9 mouse cellular contexts compared by ENCODE assay signal in the genomic region with DNA sequence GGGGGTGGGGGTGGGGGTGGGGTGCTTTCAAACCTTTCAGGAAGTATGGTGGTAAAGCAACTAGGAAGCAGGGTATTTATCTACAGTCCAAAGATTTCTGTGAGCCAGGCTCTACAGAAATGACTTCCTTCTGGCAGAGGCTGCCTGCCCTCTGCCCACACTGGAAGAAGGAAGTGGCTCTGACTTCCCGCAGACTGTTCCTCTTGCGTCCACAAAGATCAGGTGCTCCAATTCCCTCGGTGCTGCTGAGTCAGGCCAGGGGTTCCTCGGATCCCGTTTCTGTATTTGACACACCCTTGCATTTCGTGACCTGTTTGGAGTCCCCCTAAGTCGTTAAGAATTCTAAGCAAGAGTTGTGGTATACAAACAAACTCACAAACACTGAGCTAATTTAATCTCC. TPM values are rescaled to one million over a fixed set of nuclear protein-coding genes. Genes with fewer than 3 reads are reported as not detected.
DNase-seq lines count a peak whose midpoint lies in the region; ATAC-seq and TF ChIP-seq lines count a peak whose summit lies in the region.
"Had no signal": no experiment of that assay in that cellular context is flagged by ENCODE, and none has a peak within 500 bp of the region (broad histone marks: within the 10 kb centered on the region; RNA-seq: fewer than 3 reads in every experiment).

No protein-coding gene starts in this region.

- TF ChIP-seq POLR2A in cerebellum, adult 2 months (IDR thresholded peaks at IDR 0.05; ENCODE audit: borderline replicate concordance, insufficient read depth, low read length), result no peak

- peak overlapping the region; percentile 80 for H3K27ac ChIP-seq in gastrocnemius, adult 2 months
- H3K27ac ChIP-seq in heart, embryonic 16.5 days (ENCODE audit: low read length), result peak overlapping the region; percentile 38; the same call in 1 of the 2 replicates
- no peak overlapping the region for H3K27ac ChIP-seq in cerebellum, adult 2 months (ENCODE audit: insufficient read depth, low read length)
- H3K27ac ChIP-seq: embryonic facial prominence, embryonic 12.5 days had no signal

- H3K4me1 ChIP-seq in heart, embryonic 16.5 days (ENCODE audit: control insufficient read depth, insufficient read depth, low read length), result no peaks in the 10 kb centered on the region
- H3K4me1 ChIP-seq in cerebellum, adult 2 months (ENCODE audit: control insufficient read depth, insufficient read depth, low read length), result peaks cover 10% of the 10 kb centered on the region

- H3K4me2 ChIP-seq in heart, embryonic 16.5 days (ENCODE audit: low read depth, low read length), result no peak overlapping the region
- H3K4me2 ChIP-seq: embryonic facial prominence, embryonic 12.5 days had no signal

- H3K4me3 ChIP-seq in gastrocnemius, adult 2 months, result no peak overlapping the region
- H3K4me3 ChIP-seq in heart, embryonic 16.5 days (ENCODE audit: low read length), result no peak overlapping the region
- H3K4me3 ChIP-seq in cerebellum, adult 2 months (replicated peaks; ENCODE audit: insufficient read depth, low read depth, low read length), result no peak overlapping the region
- H3K4me3 ChIP-seq: embryonic facial prominence, embryonic 12.5 days had no signal

- no peak for DNase-seq in gastrocnemius, adult 2 months
- no peak for DNase-seq in gastrocnemius, adult 18-20 months (ENCODE audit: low spot score)
- DNase-seq in B cell, adult 2 months, result peak; percentile 10 to 16
- DNase-seq in lung, postnatal 25 days (ENCODE audit: low spot score), result peak; percentile 65
- DNase-seq in cerebellum, adult 2 months, result no peak
- no peak for DNase-seq in left cerebral cortex, postnatal 10 days (ENCODE audit: extremely low spot score in 1 of 2, low spot score in 2 of 2)
- no peak for DNase-seq in adrenal gland, adult 8-10 months

- H3K9me3 ChIP-seq in heart, embryonic 16.5 days (replicated peaks; ENCODE audit: control insufficient read depth, low read length), result no peaks in the 10 kb centered on the region
- H3K9me3 ChIP-seq: embryonic facial prominence, embryonic 12.5 days had no signal

- no peaks in the 10 kb centered on the region for H3K27me3 ChIP-seq in heart, embryonic 16.5 days (ENCODE audit: control insufficient read depth, insufficient read depth, low read length)
- H3K27me3 ChIP-seq in cerebellum, adult 2 months (ENCODE audit: control insufficient read depth, insufficient read depth, low read length), result no peaks in the 10 kb centered on the region
- H3K27me3 ChIP-seq: embryonic facial prominence, embryonic 12.5 days had no signal

- no peak for ATAC-seq in heart, embryonic 16.5 days (replicated peaks; ENCODE audit: extremely low read depth, insufficient read depth, low FRiP score)

- 57% methylated on average over 7 of the region's 7 CpGs for WGBS in heart, embryonic 16.5 days
- 78% methylated on average over 7 of the region's 7 CpGs for WGBS in cerebellum, adult 2 months

- intact Hi-C loops in gastrocnemius, adult 2 months (cut with DNase I), result no loop called here
- intact Hi-C loops in left cerebral cortex, postnatal 10 days (cut with DNase I), result no loop called here

- H3K36me3 ChIP-seq in heart, embryonic 16.5 days (ENCODE audit: control insufficient read depth, insufficient read depth), result peaks cover 13% of the 10 kb centered on the region

- no peak overlapping the region for H3K9ac ChIP-seq in heart, embryonic 16.5 days (ENCODE audit: low read length)
- H3K9ac ChIP-seq: embryonic facial prominence, embryonic 12.5 days had no signal

- no peak for TF ChIP-seq CTCF in gastrocnemius, adult 2 months (IDR thresholded peaks at IDR 0.05)
- TF ChIP-seq CTCF in cerebellum, adult 2 months (IDR thresholded peaks at IDR 0.05; ENCODE audit: borderline replicate concordance, insufficient read depth, low read depth, low read length), result no peak

RNA-seq across cellular contexts. Expression of gene Snx11, which starts 11.7 kb away (rescaled TPM):
- total RNA-seq in gastrocnemius, adult 2 months (2021), result 10 to 100 TPM; 11.1 to 13.6 TPM
- 10 to 100 TPM in 1 of 2 experiments, 1 to 10 TPM in 1; 9.6 to 10.3 TPM for total RNA-seq in gastrocnemius, adult 18-20 months (2021)
- 11.9 and 14.0 TPM in 2 replicates for polyA plus RNA-seq in heart, embryonic 16.5 days (2015; fragmentation: Nextera tagmentation; extraction: Ambion mirVana)
- polyA plus RNA-seq in cerebellum, adult 2 months (2012; rRNA removed), result 38.5 and 38.9 TPM in 2 replicates
- 10 to 100 TPM; 43.1 to 43.2 TPM for total RNA-seq in left cerebral cortex, postnatal 10 days (2021)
- 10 to 100 TPM; 28.7 to 59.2 (median 36.3) TPM for total RNA-seq in adrenal gland, adult 8-10 months (2022)

RNA-seq across cellular contexts. Expression of gene Cbx1, which starts 23.3 kb away (rescaled TPM):
- total RNA-seq in gastrocnemius, adult 2 months (2021), result 10 to 100 TPM; 35.0 to 42.0 TPM
- 10 to 100 TPM; 34.2 to 36.1 TPM for total RNA-seq in gastrocnemius, adult 18-20 months (2021)
- 45.3 and 49.9 TPM in 2 replicates for polyA plus RNA-seq in heart, embryonic 16.5 days (2015; fragmentation: Nextera tagmentation; extraction: Ambion mirVana)
- polyA plus RNA-seq in cerebellum, adult 2 months (2012; rRNA removed), result 37.9 and 40.7 TPM in 2 replicates
- total RNA-seq in left cerebral cortex, postnatal 10 days (2021), result 10 to 100 TPM; 49.3 to 52.2 TPM
- 10 to 100 TPM; 63.6 to 80.2 (median 78.0) TPM for total RNA-seq in adrenal gland, adult 8-10 months (2022)

Comparison
In these comparisons a context has a peak if more than half of its experiments do, and no peak if none do; other contexts are left out.
1. DNase-seq: peak in B cell, adult 2 months (2 of 2) and lung, postnatal 25 days (single experiment); none in gastrocnemius, adult 2 months (single experiment), gastrocnemius, adult 18-20 months (single experiment), cerebellum, adult 2 months (0 of 2), left cerebral cortex, postnatal 10 days (0 of 2) and adrenal gland, adult 8-10 months (single experiment).